Mouse (Mus musculus) MEL (cell line): ENCODE data around the gene Otoa. TPM values are rescaled to one million over a fixed set of nuclear protein-coding genes. Genes with fewer than 3 reads are reported as not detected.

Experiments used
- DNase-seq: peaks from one replicate; pipeline ENCODE4 v3.0.0; 2011; ENCODE audit warnings: low read depth, low spot score
- H3K27ac ChIP-seq: 2 replicates; pipeline ENCODE4 v1.5.1; 2012; ENCODE audit warnings: low read depth, mild to moderate bottlenecking, control low read depth, low read length, moderate library complexity; ENCODE audit not compliant: control insufficient read depth
- H3K27me3 ChIP-seq, 2 experiments: fragments of 150-350 bp in 1 of 2; sonication (generic) in 1 of 2; 2 replicates each; pipeline ENCODE4 v1.6.1; 2012; ENCODE audit warnings: low read length in 2 of 2, mild to moderate bottlenecking in 2 of 2, improper control_type of control experiment in 1 of 2, moderate library complexity in 1 of 2; ENCODE audit not compliant: insufficient read depth in 2 of 2, control insufficient read depth in 1 of 2
- H3K36me3 ChIP-seq, 2 experiments: 2 replicates each; pipeline ENCODE4 v1.6.1; 2012 to 2014; ENCODE audit warnings: low read length in 2 of 2, improper control_type of control experiment in 1 of 2, inconsistent platforms in 1 of 2, mild to moderate bottlenecking in 1 of 2; ENCODE audit not compliant: insufficient read depth in 2 of 2, control insufficient read depth in 1 of 2
- H3K4me1 ChIP-seq, 2 experiments: fragments of 150-350 bp in 1 of 2; sonication (generic) in 1 of 2; 2 replicates each; pipeline ENCODE4 v1.6.1; 2012; ENCODE audit warnings: low read length in 2 of 2, improper control_type of control experiment in 1 of 2, mild to moderate bottlenecking in 1 of 2; ENCODE audit not compliant: insufficient read depth in 2 of 2, control insufficient read depth in 1 of 2
- H3K4me3 ChIP-seq, 2 experiments: fragments of 150-350 bp in 1 of 2; sonication (generic) in 1 of 2; 2 replicates each; pipeline ENCODE4 v1.5.1; 2012; ENCODE audit warnings: low read depth in 2 of 2, low read length in 2 of 2, mild to moderate bottlenecking in 2 of 2, moderate library complexity in 2 of 2, control low read depth in 1 of 2, improper control_type of control experiment in 1 of 2; ENCODE audit not compliant: control insufficient read depth in 1 of 2, insufficient read depth in 1 of 2
- H3K79me2 ChIP-seq: 2 replicates; pipeline ENCODE4 v1.6.1; 2012; ENCODE audit warnings: mild to moderate bottlenecking, low read length, moderate library complexity; ENCODE audit not compliant: control insufficient read depth, poor library complexity, insufficient read depth
- H3K9ac ChIP-seq: 2 replicates; pipeline ENCODE4 v1.6.1; 2012; ENCODE audit warnings: low read depth, mild to moderate bottlenecking, control low read depth, low read length, moderate library complexity; ENCODE audit not compliant: control insufficient read depth, poor library complexity, severe bottlenecking
- H3K9me3 ChIP-seq: fragments of 150-350 bp; sonication (generic); replicated peaks from 2 replicates; pipeline ENCODE4 v1.6.1; 2012; ENCODE audit warnings: mild to moderate bottlenecking, low read length, improper control_type of control experiment, moderate library complexity; ENCODE audit not compliant: insufficient read depth
- CHD1 ChIP-seq: IDR thresholded peaks from 2 replicates; pipeline ENCODE4 v1.6.1; 2012; ENCODE audit warnings: low read depth, mild to moderate bottlenecking, inconsistent platforms, low read length, improper control_type of control experiment
- CTCF ChIP-seq, 3 experiments: IDR thresholded peaks in 2 of 3; conservative IDR thresholded peaks in 1 of 3; 2 replicates each; pipeline ENCODE4 v1.5.1; 2011 to 2012; ENCODE audit warnings: low read length in 3 of 3, low read depth in 2 of 3, mild to moderate bottlenecking in 2 of 3, improper control_type of control experiment in 1 of 3, inconsistent platforms in 1 of 3, mixed read lengths in 1 of 3, moderate library complexity in 1 of 3; ENCODE audit not compliant: control insufficient read depth in 1 of 3, insufficient read depth in 1 of 3, poor library complexity in 1 of 3, severe bottlenecking in 1 of 3
- EP300 ChIP-seq, 2 experiments: IDR thresholded peaks; 2 replicates each; pipeline ENCODE4 v1.6.1; 2011; ENCODE audit warnings: improper control_type of control experiment in 2 of 2, low read length in 2 of 2, low read depth in 1 of 2, mild to moderate bottlenecking in 1 of 2
- GABPA ChIP-seq: IDR thresholded peaks from 2 replicates; pipeline ENCODE4 v1.6.1; 2012; ENCODE audit warnings: low read depth, mild to moderate bottlenecking, inconsistent platforms, low read length, improper control_type of control experiment, moderate library complexity
- JUND ChIP-seq: IDR thresholded peaks from 2 replicates; pipeline ENCODE4 v1.6.1; 2011; ENCODE audit warnings: low read depth, mild to moderate bottlenecking, improper control_type of control experiment, low read length
- MAFK ChIP-seq: IDR thresholded peaks from 2 replicates; pipeline ENCODE4 v1.6.1; 2011; ENCODE audit warnings: low read depth, mild to moderate bottlenecking, low read length, improper control_type of control experiment, borderline replicate concordance
- MEF2A ChIP-seq: IDR thresholded peaks from 2 replicates; pipeline ENCODE4 v1.6.1; 2014; ENCODE audit warnings: low read depth, mild to moderate bottlenecking, inconsistent platforms, low read length, improper control_type of control experiment; ENCODE audit not compliant: poor library complexity, insufficient replicate concordance, severe bottlenecking; ENCODE audit errors: extremely low read depth
- MXI1 ChIP-seq: IDR thresholded peaks from 2 replicates; pipeline ENCODE4 v1.6.1; 2011; ENCODE audit warnings: mild to moderate bottlenecking, low read depth, low read length, improper control_type of control experiment
- MYB ChIP-seq: IDR thresholded peaks from 2 replicates; pipeline ENCODE4 v1.6.1; 2011; ENCODE audit warnings: mild to moderate bottlenecking, low read depth, low read length, improper control_type of control experiment
- MYC ChIP-seq: IDR thresholded peaks from 2 replicates; pipeline ENCODE4 v1.6.1; 2011; ENCODE audit warnings: low read depth, mild to moderate bottlenecking, low read length, improper control_type of control experiment, moderate library complexity
- NELFE ChIP-seq: IDR thresholded peaks from 2 replicates; pipeline ENCODE4 v1.6.1; 2011; ENCODE audit warnings: low read depth, low read length, improper control_type of control experiment
- POLR2AphosphoS2 ChIP-seq: IDR thresholded peaks from 2 replicates; pipeline ENCODE4 v1.6.1; 2011; ENCODE audit warnings: low read length, improper control_type of control experiment
- RAD21 ChIP-seq: IDR thresholded peaks from 2 replicates; pipeline ENCODE4 v1.6.1; 2011; ENCODE audit warnings: mild to moderate bottlenecking, low read depth, low read length, improper control_type of control experiment
- SIN3A ChIP-seq: IDR thresholded peaks from 2 replicates; pipeline ENCODE4 v1.6.1; 2012; ENCODE audit warnings: low read length, improper control_type of control experiment, inconsistent platforms
- SMC3 ChIP-seq: IDR thresholded peaks from 2 replicates; pipeline ENCODE4 v1.6.1; 2011; ENCODE audit warnings: low read depth, low read length, improper control_type of control experiment
- TAL1 ChIP-seq: IDR thresholded peaks from 2 replicates; pipeline ENCODE4 v1.6.1; 2012; ENCODE audit warnings: mild to moderate bottlenecking, inconsistent platforms, low read length, moderate library complexity, mixed read lengths
- TBP ChIP-seq: IDR thresholded peaks from 2 replicates; pipeline ENCODE4 v1.8.0; 2011; ENCODE audit warnings: low read depth, low read length, improper control_type of control experiment
- TCF12 ChIP-seq: IDR thresholded peaks from 2 replicates; pipeline ENCODE4 v1.6.1; 2014; ENCODE audit warnings: low read depth, mild to moderate bottlenecking, inconsistent platforms, low read length, improper control_type of control experiment, moderate library complexity
- UBTF ChIP-seq: IDR thresholded peaks from 2 replicates; pipeline ENCODE4 v1.6.1; 2012; ENCODE audit warnings: low read depth, mild to moderate bottlenecking, inconsistent platforms, low read length, improper control_type of control experiment, moderate library complexity, borderline replicate concordance; ENCODE audit not compliant: insufficient read depth
- USF2 ChIP-seq, 2 experiments: IDR thresholded peaks; 2 replicates each; pipeline ENCODE4 v1.6.1; 2011 to 2012; ENCODE audit warnings: improper control_type of control experiment in 2 of 2, low read length in 2 of 2, borderline replicate concordance in 1 of 2, inconsistent platforms in 1 of 2, low read depth in 1 of 2, mild to moderate bottlenecking in 1 of 2; ENCODE audit not compliant: insufficient read depth in 1 of 2
- ZC3H11A ChIP-seq: IDR thresholded peaks from 2 replicates; pipeline ENCODE4 v1.6.1; 2012; ENCODE audit warnings: low read depth, mild to moderate bottlenecking, inconsistent platforms, low read length, improper control_type of control experiment
- ZKSCAN1 ChIP-seq: IDR thresholded peaks from 2 replicates; pipeline ENCODE4 v1.6.1; 2012; ENCODE audit warnings: low read depth, mild to moderate bottlenecking, inconsistent platforms, low read length, improper control_type of control experiment, moderate library complexity
- ZMIZ1 ChIP-seq: IDR thresholded peaks from 2 replicates; pipeline ENCODE4 v1.6.1; 2012; ENCODE audit warnings: low read depth, mild to moderate bottlenecking, inconsistent platforms, low read length, improper control_type of control experiment, moderate library complexity
- ZNF384 ChIP-seq: IDR thresholded peaks from 2 replicates; pipeline ENCODE4 v1.6.1; 2012; ENCODE audit warnings: low read depth, mild to moderate bottlenecking, inconsistent platforms, low read length, improper control_type of control experiment
- polyA plus RNA-seq, 2 experiments: library from polyadenylated mRNA; stranded (reverse) in 1 of 2; unstranded in 1 of 2; fragments of >175 nt in 1 of 2; fragments of >200 nt in 1 of 2; gene quantifications; 2 replicates each; pipeline versions ENCODE4 v1.2.1 to v1.2.4; 2012; ENCODE audit warnings: low replicate concordance in 2 of 2, low read depth in 1 of 2; ENCODE audit not compliant: insufficient read length in 2 of 2, insufficient read depth in 1 of 2, missing spikeins in 1 of 2
- total RNA-seq: library from RNA; depleted of rRNA; stranded (reverse); fragments of 300-350 nt; gene quantifications from 2 replicates; pipeline ENCODE4 v1.2.3, GENCODE M21; 2012

The Otoa gene
- total and polyA plus RNA-seq, 3 experiments, result 0.04 to 0.23 TPM; not detected in 1

- TF ChIP-seq MYC, result no peak
- TF ChIP-seq MXI1, result no peak
- peak; percentile 84 for TF ChIP-seq ZNF384
- TF ChIP-seq MEF2A, result no peak
- TF ChIP-seq SIN3A, result peak; percentile 31; the same call in 1 of the 2 replicates
- no peak for TF ChIP-seq ZKSCAN1
Observed at GRCm38 (mm10) chr7:121111762-121112161, 30.3 kb downstream of the Otoa start (continued).

GRCm38 (mm10) chr7:121120143-121120818 is 38.8 kb downstream of the Otoa start:
- peak; percentile 80 for DNase-seq
- Histone ChIP-seq H3K27me3 (0 out of 4 replicates have a peak, but pooled peaks cover 0 to 1% of the 10 kb centered on the region in 2 experiments), H3K4me1 (0 out of 4 replicates have a peak, but pooled peaks cover 0 to 3% of the 10 kb centered on the region in 2 experiments), H3K79me2 (no peaks in the 10 kb centered on the region)
- TF ChIP-seq ZKSCAN1, result no peak
- peak; percentile 92 for TF ChIP-seq SMC3
- TF ChIP-seq ZMIZ1, result no peak
- TF ChIP-seq SIN3A, result peak; percentile 36; the same call in 1 of the 2 replicates
- peak; percentile 65 to 93 (median 85) for TF ChIP-seq CTCF (IDR thresholded peaks at IDR 0.05 in 2 of 3, conservative IDR thresholded peaks at IDR 0.05 in 1 of 3; ENCODE audit: control insufficient read depth in 1 of 3, insufficient read depth in 1 of 3, low read depth in 2 of 3, low read length in 3 of 3, poor library complexity in 1 of 3, severe bottlenecking in 1 of 3)
- TF ChIP-seq MEF2A, result no peak
- TF ChIP-seq ZC3H11A, result peak; percentile 87
- peak; percentile 96 for TF ChIP-seq RAD21
- no peak for TF ChIP-seq MAFK
- no peak for TF ChIP-seq MYB
- no peak for TF ChIP-seq EP300 (IDR thresholded peaks at IDR 0.05; ENCODE audit: low read depth in 1 of 2, low read length in 2 of 2)
- no peak for TF ChIP-seq MXI1
- TF ChIP-seq, all 39 proteins: peak for 5
- no peaks in the 10 kb centered on the region for H3K36me3 ChIP-seq
- no peak overlapping the region for H3K4me3 ChIP-seq
- H3K9me3 ChIP-seq, result no peaks in the 10 kb centered on the region
- peak overlapping the region; percentile 37; the same call in 1 of the 2 replicates for H3K9ac ChIP-seq
- H3K27ac ChIP-seq, result no peak overlapping the region

GRCm38 (mm10) chr7:121130837-121131236 is 49.4 kb downstream of the Otoa start:
- Histone ChIP-seq H3K27ac (no peak overlapping the region), H3K36me3 (no peaks in the 10 kb centered on the region), H3K79me2 (no peaks in the 10 kb centered on the region), H3K4me3 (no peak overlapping the region), H3K9ac (no peak overlapping the region), H3K9me3 (no peaks in the 10 kb centered on the region), H3K27me3 (no peaks in the 10 kb centered on the region), H3K4me1 (no peaks in the 10 kb centered on the region)
- peak; percentile 11 for DNase-seq
- TF ChIP-seq POLR2AphosphoS2, result no peak
- TF ChIP-seq MEF2A, result no peak
- no peak for TF ChIP-seq TAL1
- no peak for TF ChIP-seq TBP
- no peak for TF ChIP-seq NELFE
- no peak for TF ChIP-seq ZC3H11A
- no peak for TF ChIP-seq TCF12
- no peak for TF ChIP-seq SIN3A
- no peak for TF ChIP-seq RAD21
- TF ChIP-seq ZKSCAN1, result no peak
- TF ChIP-seq CHD1, result no peak
- no peak for TF ChIP-seq UBTF
- no peak for TF ChIP-seq JUND
- TF ChIP-seq USF2 (IDR thresholded peaks at IDR 0.05; ENCODE audit: borderline replicate concordance in 1 of 2, insufficient read depth in 1 of 2, low read depth in 1 of 2, low read length in 2 of 2), result no peak
- no peak for TF ChIP-seq MYB
- TF ChIP-seq GABPA, result no peak
- TF ChIP-seq ZMIZ1, result no peak
